Mouse (Mus musculus) heart, adult 2 months (tissue): ENCODE data around the gene Ptpro.

Experiments
- CTCF ChIP-seq: fragments of 200-600 bp; IDR thresholded peaks from 2 replicates; pipeline ENCODE4 v1.8.1; 2022; ENCODE audit warnings: antibody characterized with exemption, mild to moderate bottlenecking, moderate library complexity
- POLR2A ChIP-seq: fragments of 200-500 bp; IDR thresholded peaks from 2 replicates; pipeline ENCODE4 v1.6.1; 2011; ENCODE audit warnings: mild to moderate bottlenecking, low read depth, low read length, control low read depth; ENCODE audit not compliant: insufficient read depth

GRCm38 (mm10) chr6:137319658-137320057 lies 67.5 kb downstream of the Ptpro start:
- no peak for TF ChIP-seq POLR2A
- TF ChIP-seq CTCF = no peak
